Mouse (Mus musculus) forebrain, embryonic 14.5 days (tissue): Measurements from ENCODE around the gene Mpv17l2. TPM values are rescaled to one million over a fixed set of nuclear protein-coding genes. Genes with fewer than 3 reads are reported as not detected.

Experiments
- ATAC-seq: fragments of 200-750 bp; cut with Nextera tagmentation; 2 replicates; pipeline ENCODE4 v1.8.0; 2017; ENCODE audit warnings: mild to moderate bottlenecking, moderate library complexity
- DNase-seq: peaks from one replicate; pipeline ENCODE4 v3.0.0-alpha.2; 2015; ENCODE audit warnings: low spot score
- H3K27ac ChIP-seq: fragments of 300-500 bp; sonication (generic); 2 replicates; pipeline ENCODE4 v1.5.1; 2014; ENCODE audit warnings: low read depth, mild to moderate bottlenecking, control low read depth, low read length, moderate library complexity
- H3K27me3 ChIP-seq: fragments of 300-500 bp; sonication (generic); replicated peaks from 2 replicates; pipeline ENCODE4 v1.6.1; 2014; ENCODE audit warnings: low read length, control low read depth, mixed read lengths; ENCODE audit not compliant: control insufficient read depth, insufficient read depth
- H3K36me3 ChIP-seq: fragments of 300-500 bp; sonication (generic); 2 replicates; pipeline ENCODE4 v1.6.1; 2014; ENCODE audit warnings: low read length, control low read depth; ENCODE audit not compliant: control insufficient read depth, insufficient read depth
- H3K4me1 ChIP-seq: fragments of 300-500 bp; sonication (generic); 2 replicates; pipeline ENCODE4 v1.6.1; 2014; ENCODE audit warnings: antibody characterized with exemption, low read length, control low read depth; ENCODE audit not compliant: control insufficient read depth, insufficient read depth
- H3K4me2 ChIP-seq: fragments of 300-500 bp; sonication (generic); 2 replicates; pipeline ENCODE4 v1.6.1; 2014; ENCODE audit warnings: mild to moderate bottlenecking, control low read depth, low read length
- H3K4me3 ChIP-seq: fragments of 300-500 bp; sonication (generic); 2 replicates; pipeline ENCODE4 v1.5.1; 2014; ENCODE audit warnings: low read depth, low read length, control low read depth
- H3K9ac ChIP-seq: fragments of 300-500 bp; sonication (generic); 2 replicates; pipeline ENCODE4 v1.6.1; 2014; ENCODE audit warnings: mild to moderate bottlenecking, low read length, control low read depth, moderate library complexity
- H3K9me3 ChIP-seq: fragments of 300-500 bp; sonication (generic); replicated peaks from 2 replicates; pipeline ENCODE4 v1.6.1; 2016; ENCODE audit warnings: low read length, control low read depth, mixed read lengths; ENCODE audit not compliant: control insufficient read depth
- WGBS: fragments of 180-500 bp; shearing (Covaris S2); extraction: QIAGEN DNeasy Blood & Tissue Kit; methylation state at CpG from one replicate; pipeline ENCODE4 v1.1.7; 2014; 5-methylcytosine and 5-hydroxymethylcytosine counted together
- polyA plus RNA-seq: library from polyadenylated mRNA; unstranded; fragments of >200 nt; fragmentation: Nextera tagmentation; extraction: Ambion mirVana; gene quantifications from 2 replicates; pipeline ENCODE4 v1.2.1, GENCODE M21; 2014

Mpv17l2 gene
- polyA plus RNA-seq, 1 experiment from 2014 or later = 60.8 TPM

GRCm38 (mm10) chr8:70801830-70802229 is 41.1 kb upstream of the Mpv17l2 start:
- peaks cover 39% of the 10 kb centered on the region for H3K27me3 ChIP-seq
- no peak for ATAC-seq
- 80% methylated on average over 1 of the region's 1 CpGs for WGBS

GRCm38 (mm10) chr8:70801156-70801555 is 40.4 kb upstream of the Mpv17l2 start:
- Histone ChIP-seq H3K27me3 (peaks cover 39% of the 10 kb centered on the region), H3K9me3 (no peaks in the 10 kb centered on the region), H3K4me1 (peaks cover 22% of the 10 kb centered on the region), H3K36me3 (no peaks in the 10 kb centered on the region), H3K4me2 (no peak overlapping the region), H3K27ac (no peak overlapping the region), H3K9ac (no peak overlapping the region), H3K4me3 (no peak overlapping the region)
- 33% methylated on average over 15 of the region's 15 CpGs for whole genome bisulfite sequencing
- DNase-seq (peak; percentile 5), ATAC-seq (no peak)

More at GRCm38 (mm10) chr8:70801830-70802229, 41.1 kb upstream of the Mpv17l2 start:
- no peak for DNase-seq
- Histone ChIP-seq H3K4me1 (peaks cover 18% of the 10 kb centered on the region), H3K9me3 (no peaks in the 10 kb centered on the region), H3K4me3 (no peak overlapping the region), H3K27ac (no peak overlapping the region), H3K4me2 (no peak overlapping the region), H3K9ac (no peak overlapping the region), H3K36me3 (no peaks in the 10 kb centered on the region)

- WGBS = 45% methylated on average over 10 of the region's 10 CpGs
- Histone ChIP-seq H3K9ac (no peak overlapping the region), H3K36me3 (no peaks in the 10 kb centered on the region), H3K27ac (no peak overlapping the region), H3K4me2 (no peak overlapping the region), H3K9me3 (no peaks in the 10 kb centered on the region), H3K4me1 (peaks cover 22% of the 10 kb centered on the region), H3K4me3 (no peak overlapping the region), H3K27me3 (peaks cover 39% of the 10 kb centered on the region)
- no peak for ATAC-seq
- DNase-seq = no peak
These were observed 39.9 kb upstream of the Mpv17l2 start for GRCm38 (mm10) chr8:70800648-70801047.

GRCm38 (mm10) chr8:70798281-70798680 is 37.5 kb upstream of the Mpv17l2 start:
- Histone ChIP-seq H3K4me2 (peak overlapping the region; percentile 91), H3K36me3 (no peaks in the 10 kb centered on the region), H3K27me3 (peaks cover 33% of the 10 kb centered on the region), H3K4me1 (peaks cover 11% of the 10 kb centered on the region), H3K27ac (no peak overlapping the region), H3K9ac (no peak overlapping the region), H3K9me3 (no peaks in the 10 kb centered on the region), H3K4me3 (peak overlapping the region; percentile 54)
- DNase-seq (peak; percentile 42), ATAC-seq (no peak)
- 9% methylated on average over 15 of the region's 15 CpGs for WGBS

- ATAC-seq (peak; percentile 85), DNase-seq (peak; percentile 97)
- under 1% methylated on average over 56 of the region's 57 CpGs for WGBS
- H3K27ac ChIP-seq = peak overlapping the region; percentile 27; the same call in 1 of the 2 replicates
- no peaks in the 10 kb centered on the region for H3K36me3 ChIP-seq
- peak overlapping the region; percentile 54 for H3K4me3 ChIP-seq
- peak overlapping the region; percentile 73 for H3K9ac ChIP-seq
- H3K27me3 ChIP-seq = peaks cover 25% of the 10 kb centered on the region
- peak overlapping the region; percentile 91 for H3K4me2 ChIP-seq
- no peaks in the 10 kb centered on the region for H3K9me3 ChIP-seq
- peaks cover 16% of the 10 kb centered on the region for H3K4me1 ChIP-seq
These were observed 36.6 kb upstream of the Mpv17l2 start for GRCm38 (mm10) chr8:70797081-70798070.

- peak; percentile 6 for DNase-seq
- ATAC-seq = peak; percentile 3; the same call in 1 of the 2 replicates
- Histone ChIP-seq H3K9ac (peak overlapping the region; percentile 73), H3K4me2 (peak overlapping the region; percentile 91), H3K4me1 (peaks cover 17% of the 10 kb centered on the region), H3K36me3 (no peaks in the 10 kb centered on the region), H3K27ac (peak overlapping the region; percentile 27; the same call in 1 of the 2 replicates), H3K9me3 (no peaks in the 10 kb centered on the region), H3K27me3 (peaks cover 23% of the 10 kb centered on the region), H3K4me3 (peak overlapping the region; percentile 54)
- 1% methylated on average over 50 of the region's 54 CpGs for WGBS
These were observed 35.8 kb upstream of the Mpv17l2 start for GRCm38 (mm10) chr8:70796403-70797080.

GRCm38 (mm10) chr8:70795370-70795769 is 34.6 kb upstream of the Mpv17l2 start:
- Histone ChIP-seq H3K9me3 (no peaks in the 10 kb centered on the region), H3K27ac (no peak overlapping the region), H3K4me2 (no peak overlapping the region), H3K4me3 (no peak overlapping the region), H3K4me1 (peaks cover 23% of the 10 kb centered on the region), H3K36me3 (no peaks in the 10 kb centered on the region), H3K27me3 (peaks cover 23% of the 10 kb centered on the region), H3K9ac (no peak overlapping the region)
- DNase-seq (no peak), ATAC-seq (no peak)
- WGBS = 88% methylated on average over 2 of the region's 2 CpGs

- 88% methylated on average over 2 of the region's 2 CpGs for WGBS
- peaks cover 23% of the 10 kb centered on the region for H3K4me1 ChIP-seq
These were observed 33.5 kb upstream of the Mpv17l2 start for GRCm38 (mm10) chr8:70794215-70794614.

More at GRCm38 (mm10) chr8:70794215-70794614, 33.5 kb upstream of the Mpv17l2 start:
- Histone ChIP-seq H3K9ac (no peak overlapping the region), H3K27me3 (peaks cover 17% of the 10 kb centered on the region), H3K4me3 (no peak overlapping the region), H3K27ac (no peak overlapping the region), H3K4me2 (no peak overlapping the region), H3K9me3 (no peaks in the 10 kb centered on the region), H3K36me3 (peaks cover 4% of the 10 kb centered on the region; the same call in 1 of the 2 replicates)
- no peak for ATAC-seq
- DNase-seq = no peak
